Mouse (Mus musculus): ENCODE data around the gene Slc9a3r2.
"Not testable (repeated sequence)": the region's sequence is repeated elsewhere in the genome, so short reads cannot be mapped to it uniquely, and the experiment has no call there.

Slc9a3r2 gene

GRCm38 (mm10) chr17:24667011-24667410 lies 16.9 kb upstream of the Slc9a3r2 start:
- DNase-seq (ENCODE audit: low spot score in 2 of 2) = not testable (repeated sequence)

- DNase-seq (ENCODE audit: low spot score in 2 of 2) = no peak
Measured at GRCm38 (mm10) chr17:24658017-24658758, 8.1 kb upstream of the Slc9a3r2 start, which contains the start of gene Npw. Npw (minus strand) TSS chr17:24658457.

DNA sequence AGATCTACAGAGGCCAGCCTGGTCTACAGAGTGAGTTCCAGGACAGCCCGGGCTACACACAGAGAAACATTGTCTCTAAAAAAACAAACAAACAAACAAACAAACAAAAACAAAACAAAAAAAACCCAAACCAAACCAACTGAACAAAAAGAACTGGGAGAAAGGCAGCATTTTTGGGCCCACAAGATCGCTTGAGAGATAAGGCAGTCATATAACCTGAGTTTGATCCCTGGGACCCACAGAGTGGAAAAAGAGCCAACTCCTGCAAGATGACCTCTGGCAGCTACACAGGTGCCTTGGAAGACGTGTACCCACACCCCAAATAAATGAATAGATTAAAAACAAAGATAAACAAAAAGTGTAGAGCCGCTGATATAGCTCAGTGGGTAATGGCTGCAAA lies 4.8 kb upstream of the Slc9a3r2 start:
- no peak for DNase-seq (ENCODE audit: low spot score in 2 of 2)

GRCm38 (mm10) chr17:24653967-24654710 lies 4.0 kb upstream of the Slc9a3r2 start:
- DNase-seq (ENCODE audit: low spot score in 2 of 2) = peak in 1 of 2 experiments; percentile 58

- no peak for DNase-seq (ENCODE audit: low spot score in 2 of 2)
Measured at GRCm38 (mm10) chr17:24651835-24652234, 1.7 kb upstream of the Slc9a3r2 start.

- DNase-seq (ENCODE audit: low spot score in 2 of 2) = no peak
Measured at GRCm38 (mm10) chr17:24650766-24651165, 639 bp upstream of the Slc9a3r2 start.

GRCm38 (mm10) chr17:24649581-24650069 lies 502 bp downstream of the Slc9a3r2 start:
- peak in 1 of 2 experiments; percentile 63 for DNase-seq (ENCODE audit: low spot score in 2 of 2)

DNA sequence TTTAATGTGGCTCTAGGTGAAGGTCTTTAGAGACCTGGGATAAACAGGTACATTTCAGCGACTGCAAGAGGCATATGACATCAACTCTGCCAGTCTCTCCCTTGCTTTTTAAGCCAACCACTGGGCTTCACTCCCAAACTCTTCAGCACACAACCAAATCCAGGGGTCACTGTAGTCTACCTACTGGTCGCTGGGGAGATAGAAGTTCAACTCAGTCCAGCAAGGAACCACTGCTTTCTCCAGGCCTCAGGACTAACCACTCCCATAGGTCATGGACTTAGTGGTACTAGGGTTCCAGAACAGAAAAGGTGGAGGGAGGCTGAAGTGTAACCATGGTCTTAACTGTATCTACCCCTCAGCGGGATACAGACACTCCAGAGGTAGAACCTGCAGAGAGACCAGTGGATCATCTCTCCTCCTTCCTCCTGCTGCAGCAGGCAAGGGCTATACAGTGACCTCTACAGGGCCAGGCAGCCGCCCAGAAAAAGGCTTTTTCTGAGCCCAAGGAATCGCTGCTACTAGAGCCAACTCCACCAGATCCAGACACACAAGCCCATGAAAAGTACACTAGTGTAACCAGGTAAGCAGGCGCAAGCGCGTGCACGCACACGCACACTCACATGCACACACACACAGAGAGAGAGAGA lies 1.3 kb downstream of the Slc9a3r2 start:
- no peak for DNase-seq (ENCODE audit: low spot score in 2 of 2)

GRCm38 (mm10) chr17:24647493-24647892 lies 2.6 kb downstream of the Slc9a3r2 start:
- DNase-seq (ENCODE audit: low spot score in 2 of 2) = no peak

- DNase-seq (ENCODE audit: low spot score in 2 of 2) = no peak
Measured at GRCm38 (mm10) chr17:24646381-24646780, 3.7 kb downstream of the Slc9a3r2 start.

GRCm38 (mm10) chr17:24645916-24646315 lies 4.2 kb downstream of the Slc9a3r2 start:
- DNase-seq (ENCODE audit: low spot score in 2 of 2) = no peak

DNA sequence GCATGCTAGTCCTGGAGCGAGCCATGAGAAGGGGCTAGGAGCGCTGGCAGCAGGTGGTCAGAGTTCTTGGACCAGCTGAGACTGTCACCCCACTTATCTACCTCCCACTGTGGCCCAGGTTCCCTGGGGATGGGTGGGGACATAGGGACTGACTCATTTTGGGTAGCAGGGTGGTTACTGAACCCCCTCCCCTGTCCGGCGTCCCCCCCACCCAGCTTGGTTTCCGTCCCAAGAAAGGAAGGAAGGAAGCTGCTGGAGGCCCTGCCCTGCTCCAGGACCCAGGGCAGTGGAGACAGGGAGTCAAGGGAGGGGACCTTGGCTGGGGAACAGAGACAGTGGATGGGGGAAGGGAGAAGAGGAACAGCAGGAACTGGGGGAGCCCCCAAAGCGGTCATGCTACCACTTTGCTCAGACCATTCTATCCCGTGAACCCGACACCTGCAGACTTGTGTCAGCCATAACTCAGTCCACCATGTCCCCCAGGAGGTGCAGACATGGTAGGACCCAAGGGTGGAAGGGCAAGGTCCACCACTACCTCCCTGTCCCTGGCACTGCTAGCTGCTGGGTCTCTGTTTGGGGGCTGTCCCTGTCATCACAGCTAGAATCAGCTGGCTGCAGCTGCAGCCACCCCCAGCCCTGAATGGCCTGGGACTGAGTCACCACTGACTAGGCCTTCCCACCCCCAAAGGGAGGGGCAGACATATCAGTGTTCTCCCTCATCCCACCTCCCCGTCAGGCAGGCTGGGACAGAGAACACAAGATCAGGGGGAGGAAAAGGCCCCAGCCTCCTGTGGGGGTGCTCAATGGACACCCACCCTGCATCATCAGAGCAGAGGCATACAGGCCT lies 5.0 kb downstream of the Slc9a3r2 start:
- no peak for DNase-seq (ENCODE audit: low spot score in 2 of 2)

- no peak for DNase-seq (ENCODE audit: low spot score in 2 of 2)
Measured at GRCm38 (mm10) chr17:24644030-24644715, 6.0 kb downstream of the Slc9a3r2 start.

GRCm38 (mm10) chr17:24642791-24643343 lies 7.3 kb downstream of the Slc9a3r2 start:
- no peak for DNase-seq (ENCODE audit: low spot score in 2 of 2)

GRCm38 (mm10) chr17:24641944-24642343 lies 8.2 kb downstream of the Slc9a3r2 start:
- DNase-seq (ENCODE audit: low spot score in 2 of 2) = no peak

- DNase-seq (ENCODE audit: low spot score in 2 of 2) = no peak
Measured at GRCm38 (mm10) chr17:24640581-24640980, 9.5 kb downstream of the Slc9a3r2 start.

- DNase-seq (ENCODE audit: low spot score in 2 of 2) = no peak
Measured at GRCm38 (mm10) chr17:24640119-24640518, 10.0 kb downstream of the Slc9a3r2 start.

GRCm38 (mm10) chr17:24639571-24639988 lies 10.5 kb downstream of the Slc9a3r2 start:
- DNase-seq (ENCODE audit: low spot score in 2 of 2) = no peak

- DNase-seq (ENCODE audit: low spot score in 2 of 2) = peak in 1 of 2 experiments; percentile 59
Measured at GRCm38 (mm10) chr17:24638840-24639239, 11.3 kb downstream of the Slc9a3r2 start.

DNA sequence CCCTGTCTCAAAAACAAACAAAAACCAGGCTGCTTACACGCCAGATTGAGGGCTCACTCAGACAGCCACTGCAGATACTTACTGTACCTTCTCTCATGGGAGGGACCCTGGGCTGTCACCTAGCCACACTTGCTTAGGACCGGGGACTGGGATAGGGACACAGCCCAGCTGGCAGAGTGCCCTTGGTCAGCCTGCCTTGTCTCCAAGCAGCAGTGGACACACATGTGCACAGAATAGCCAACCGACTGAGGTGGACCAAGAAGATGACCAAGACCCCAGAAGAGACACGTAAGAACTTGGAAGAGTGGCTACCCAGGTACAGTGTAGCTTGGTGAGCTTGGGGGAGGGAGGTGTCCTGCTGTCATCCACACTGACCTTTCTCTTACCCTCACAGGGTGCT lies 11.9 kb downstream of the Slc9a3r2 start:
- no peak for DNase-seq (ENCODE audit: low spot score in 2 of 2)
